Mouse (Mus musculus) B cell, adult 62 days (primary cell): ENCODE results near the gene Stfa2l1. TPM values are rescaled to one million over a fixed set of nuclear protein-coding genes. Genes with fewer than 3 reads are reported as not detected.

Experiments used
- total RNA-seq: library from RNA; stranded (reverse); gene quantifications from 4 replicates; pipeline ENCODE4 v1.2.4, GENCODE M21; 2023

The Stfa2l1 gene
- not detected in 4 replicates for total RNA-seq

GRCm38 (mm10) chr16:36156402-36156975 is at the start of gene Stfa2l1:
Stfa2l1 (plus strand) TSS chr16:36156811.

GRCm38 (mm10) chr16:36131141-36131540 is 25.5 kb upstream of the Stfa2l1 start, which contains the start of gene Csta1:
Csta1 (minus strand) TSS chr16:36131241.

GRCm38 (mm10) chr16:36183912-36184311 is 27.3 kb downstream of the Stfa2l1 start, which contains the start of gene Gm5483:
Gm5483 (plus strand) TSS chr16:36184212.

GRCm38 (mm10) chr16:36209967-36210453 is 53.4 kb downstream of the Stfa2l1 start, which contains the start of gene Gm5416:
Gm5416 (plus strand) TSS chr16:36210403.

Other genes starting within 250 kb of the Stfa2l1 start
- 44.3 to 51.9 TPM (median 48.7 TPM) in 4 replicates for gene Parp9, start 218.3 kb upstream of the Stfa2l1 start, total RNA-seq
- 29.3 to 34.0 TPM (median 30.4 TPM) in 4 replicates for gene Dtx3l, start 217.7 kb upstream of the Stfa2l1 start, total RNA-seq
- gene Kpna1, start 178.1 kb upstream of the Stfa2l1 start, total RNA-seq, result 162 to 196 TPM (median 172 TPM) in 4 replicates
- 15.4 to 17.9 TPM (median 17.2 TPM) in 4 replicates for gene Wdr5b, start 115.6 kb upstream of the Stfa2l1 start, total RNA-seq
- gene Fam162a, start 85.2 kb upstream of the Stfa2l1 start, total RNA-seq, result 27.6 to 31.6 TPM (median 29.2 TPM) in 4 replicates
- gene Ccdc58, start 85.1 kb upstream of the Stfa2l1 start, total RNA-seq, result 26.9 to 36.5 TPM (median 31.1 TPM) in 4 replicates
- not detected in 4 replicates for gene Csta1, start 25.6 kb upstream of the Stfa2l1 start, total RNA-seq
- not detected in 4 replicates for gene Gm5483, start 27.4 kb downstream of the Stfa2l1 start, total RNA-seq
- not detected in 4 replicates for gene Gm5416, start 53.6 kb downstream of the Stfa2l1 start, total RNA-seq
- gene 2010005H15Rik, start 64.7 kb downstream of the Stfa2l1 start, total RNA-seq, result not detected in 4 replicates
- not detected in 4 replicates for gene Stfa1, start 120.1 kb downstream of the Stfa2l1 start, total RNA-seq
- not detected in 4 replicates for gene BC117090, start 177.5 kb downstream of the Stfa2l1 start, total RNA-seq
- not detected in 4 replicates for gene BC100530, start 210.9 kb downstream of the Stfa2l1 start, total RNA-seq